Mouse (Mus musculus) liver, postnatal 0 days (tissue): ENCODE measurements around the gene Tlnrd1. TPM values are rescaled to one million over a fixed set of nuclear protein-coding genes. Genes with fewer than 3 reads are reported as not detected.

Experiments
- ATAC-seq: fragments of 200-750 bp; cut with Nextera tagmentation; 2 replicates; pipeline ENCODE4 v1.8.0; 2017; ENCODE audit warnings: mild to moderate bottlenecking, moderate library complexity
- DNase-seq: peaks from one replicate; pipeline ENCODE4 v3.0.0-alpha.2; 2016
- H3K27ac ChIP-seq: fragments of 300-500 bp; sonication (generic); 2 replicates; pipeline ENCODE4 v1.5.1; 2014; ENCODE audit warnings: antibody characterized with exemption, moderate library complexity, mild to moderate bottlenecking, low read depth
- H3K27me3 ChIP-seq: fragments of 300-500 bp; sonication (generic); 2 replicates; pipeline ENCODE4 v1.6.1; 2014; ENCODE audit warnings: low read length, control low read depth, mixed read lengths; ENCODE audit not compliant: insufficient read depth
- H3K36me3 ChIP-seq: fragments of 300-500 bp; sonication (generic); replicated peaks from 2 replicates; pipeline ENCODE4 v1.6.1; 2014; ENCODE audit warnings: mild to moderate bottlenecking, control low read depth, low read length, moderate library complexity, mixed read lengths; ENCODE audit not compliant: insufficient read depth
- H3K4me1 ChIP-seq: fragments of 300-500 bp; sonication (generic); 2 replicates; pipeline ENCODE4 v1.6.1; 2014; ENCODE audit warnings: antibody characterized with exemption, mild to moderate bottlenecking, control low read depth; ENCODE audit not compliant: insufficient read depth
- H3K4me2 ChIP-seq: fragments of 300-500 bp; sonication (generic); 2 replicates; pipeline ENCODE4 v1.6.1; 2014; ENCODE audit warnings: low read depth, mild to moderate bottlenecking, low read length, moderate library complexity, mixed read lengths
- H3K4me3 ChIP-seq: fragments of 300-500 bp; sonication (generic); 2 replicates; pipeline ENCODE4 v1.5.1; 2014; ENCODE audit warnings: low read depth, low read length
- H3K9ac ChIP-seq: fragments of 300-500 bp; sonication (generic); replicated peaks from 2 replicates; pipeline ENCODE4 v1.6.1; 2014; ENCODE audit warnings: mild to moderate bottlenecking, moderate library complexity
- H3K9me3 ChIP-seq: fragments of 300-500 bp; sonication (generic); 2 replicates; pipeline ENCODE4 v1.6.1; 2016; ENCODE audit warnings: mild to moderate bottlenecking, control low read depth, low read length, mixed read lengths
- CTCF ChIP-seq: sonication (generic); IDR thresholded peaks from 2 replicates; pipeline ENCODE4 v1.5.1; 2016; ENCODE audit warnings: antibody characterized with exemption, low read depth
- EP300 ChIP-seq: IDR thresholded peaks from 2 replicates; pipeline ENCODE4 v1.6.1; 2016; ENCODE audit warnings: antibody characterized with exemption, low read depth, mild to moderate bottlenecking
- WGBS: fragments of 180-500 bp; shearing (Covaris S2); extraction: QIAGEN DNeasy Blood & Tissue Kit; methylation state at CpG from one replicate; pipeline ENCODE4 v1.1.7; 2014; ENCODE audit not compliant: insufficient replicate concordance; 5-methylcytosine and 5-hydroxymethylcytosine counted together
- polyA plus RNA-seq: library from polyadenylated mRNA; unstranded; fragments of >200 nt; fragmentation: Nextera tagmentation; extraction: Ambion mirVana; gene quantifications from 2 replicates; pipeline ENCODE4 v1.2.1, GENCODE M21; 2015

The Tlnrd1 gene
- polyA plus RNA-seq, 1 experiment from 2014 or later: 6.0 TPM

DNA sequence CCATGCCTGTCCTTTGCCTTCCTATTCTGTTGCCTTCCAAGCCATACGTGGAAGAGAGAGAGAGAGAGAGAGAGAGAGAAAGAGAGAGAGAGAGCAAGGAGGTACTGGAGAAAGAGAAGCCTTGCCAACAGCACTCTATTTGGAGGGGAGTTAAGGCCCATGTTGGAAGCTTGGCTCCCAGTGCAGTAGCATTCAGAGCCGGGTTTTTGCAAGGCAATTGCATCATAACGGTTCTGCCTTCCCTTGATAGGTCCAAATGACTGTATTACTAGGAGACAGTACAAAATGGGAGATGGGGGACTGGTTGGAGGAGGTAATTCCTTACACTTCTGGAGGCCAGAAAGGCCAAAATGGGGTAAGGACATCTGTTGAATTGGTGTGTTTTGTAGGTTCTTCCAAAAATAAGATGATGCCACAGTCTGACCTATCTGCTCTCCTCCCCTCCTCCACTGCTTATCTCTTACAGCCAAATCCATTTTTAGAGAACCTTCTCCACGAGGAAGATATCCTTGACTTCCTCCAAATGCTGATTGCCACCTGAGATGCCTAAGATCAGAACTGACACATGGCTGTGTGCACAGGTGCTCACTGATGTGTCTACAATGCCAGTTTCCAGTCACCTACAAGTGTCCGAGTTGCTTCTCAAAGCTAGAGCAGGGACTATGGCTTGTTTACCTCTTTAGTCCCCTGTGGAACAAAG is 45.4 kb downstream of the Tlnrd1 start:
- DNase-seq: no peak

More for the DNA sequence above, 45.4 kb downstream of the Tlnrd1 start:
- H3K4me2 ChIP-seq: no peak overlapping the region
- peaks cover 6% of the 10 kb centered on the region for H3K4me1 ChIP-seq
- ATAC-seq: no peak
- no peaks in the 10 kb centered on the region for H3K9me3 ChIP-seq
- no peaks in the 10 kb centered on the region for H3K27me3 ChIP-seq
- H3K27ac ChIP-seq: no peak overlapping the region
- WGBS: 53% methylated on average over 5 of the region's 5 CpGs
- no peaks in the 10 kb centered on the region for H3K36me3 ChIP-seq
- no peak overlapping the region for H3K9ac ChIP-seq
- TF ChIP-seq EP300: no peak
- TF ChIP-seq CTCF: no peak
- H3K4me3 ChIP-seq: no peak overlapping the region

Other genes starting within 250 kb of the Tlnrd1 start
- gene Il16, start 138.6 kb downstream of the Tlnrd1 start, polyA plus RNA-seq: 8.5 and 9.8 TPM in 2 replicates
- not detected in 2 replicates for gene Cfap161, start 89.4 kb downstream of the Tlnrd1 start, polyA plus RNA-seq
- 35.8 and 39.6 TPM in 2 replicates for gene Mesd, start 161 bp upstream of the Tlnrd1 start, polyA plus RNA-seq
- gene Cemip, start 202.2 kb upstream of the Tlnrd1 start, polyA plus RNA-seq: not detected in 2 replicates